Mouse (Mus musculus) telencephalon, adult 2 months (tissue): ENCODE measurements around the gene Ccnh.
"Not testable (repeated sequence)": the region's sequence is repeated elsewhere in the genome, so short reads cannot be mapped to it uniquely, and the experiment has no call there.

Experiments used
- DNase-seq: peaks from one replicate; pipeline ENCODE4 v3.0.0-alpha.2; 2011; ENCODE audit warnings: low read depth, low spot score

Ccnh gene

GRCm38 (mm10) chr13:85188903-85189643 lies at the start of gene Ccnh:
Gene Ccnh (plus strand): TSS chr13:85189408.
- DNase-seq: peak; percentile 78

GRCm38 (mm10) chr13:85143361-85143760 lies 45.8 kb upstream of the Ccnh start:
- not testable (repeated sequence) for DNase-seq

GRCm38 (mm10) chr13:85146471-85146870 lies 42.7 kb upstream of the Ccnh start:
- no peak for DNase-seq

- no peak for DNase-seq
These were observed 34.5 kb upstream of the Ccnh start for GRCm38 (mm10) chr13:85154746-85155145.

GRCm38 (mm10) chr13:85159971-85160370 lies 29.2 kb upstream of the Ccnh start:
- DNase-seq: no peak

- DNase-seq: peak; percentile 29
These were observed 24.6 kb upstream of the Ccnh start for GRCm38 (mm10) chr13:85164512-85165124.

- DNase-seq: peak; percentile 8
These were observed 475 bp downstream of the Ccnh start for GRCm38 (mm10) chr13:85189644-85190121.

- no peak for DNase-seq
These were observed 2.0 kb downstream of the Ccnh start for GRCm38 (mm10) chr13:85191253-85191652.

- no peak for DNase-seq
These were observed 18.3 kb downstream of the Ccnh start for GRCm38 (mm10) chr13:85207493-85207892.

- no peak for DNase-seq
These were observed 19.4 kb downstream of the Ccnh start for GRCm38 (mm10) chr13:85208656-85209055.

- no peak for DNase-seq
These were observed 21.1 kb downstream of the Ccnh start for GRCm38 (mm10) chr13:85210353-85210752.

- DNase-seq: no peak
These were observed 29.4 kb downstream of the Ccnh start for GRCm38 (mm10) chr13:85218656-85219055.

GRCm38 (mm10) chr13:85238760-85239159 lies 49.6 kb downstream of the Ccnh start:
- DNase-seq: no peak
